Mouse (Mus musculus) CD4-positive, CD25-positive, alpha-beta regulatory T cell, adult 2 months (primary cell): Measurements from ENCODE around the gene Ap1g2.

ENCODE experiments used
- DNase-seq: peaks from one replicate; pipeline ENCODE4 v3.0.0-alpha.2; 2012; ENCODE audit warnings: low read depth, low spot score

Gene Ap1g2

GRCm38 (mm10) chr14:55089199-55089947, 17.0 kb downstream of the Ap1g2 start:
- peak; percentile 32 for DNase-seq

GRCm38 (mm10) chr14:55086009-55086514, 20.3 kb downstream of the Ap1g2 start:
- no peak for DNase-seq

GRCm38 (mm10) chr14:55085324-55086008, 20.9 kb downstream of the Ap1g2 start:
- DNase-seq, result no peak

GRCm38 (mm10) chr14:55083481-55083880, 22.9 kb downstream of the Ap1g2 start:
- DNase-seq, result no peak

- no peak for DNase-seq
Measured at GRCm38 (mm10) chr14:55081105-55081504, 25.3 kb downstream of the Ap1g2 start.

- DNase-seq, result peak; percentile 88
Measured at GRCm38 (mm10) chr14:55079214-55079970, 27.0 kb downstream of the Ap1g2 start.

- DNase-seq, result no peak
Measured at GRCm38 (mm10) chr14:55078366-55078989, 27.9 kb downstream of the Ap1g2 start.

- no peak for DNase-seq
Measured at GRCm38 (mm10) chr14:55077481-55078365, 28.7 kb downstream of the Ap1g2 start.

GRCm38 (mm10) chr14:55076956-55077355, 29.4 kb downstream of the Ap1g2 start:
- no peak for DNase-seq

- no peak for DNase-seq
Measured at GRCm38 (mm10) chr14:55076224-55076623, 30.2 kb downstream of the Ap1g2 start.

- DNase-seq, result no peak
Measured at GRCm38 (mm10) chr14:55074416-55074815, 32.0 kb downstream of the Ap1g2 start.

- DNase-seq, result no peak
Measured at GRCm38 (mm10) chr14:55071756-55072155, 34.6 kb downstream of the Ap1g2 start.

GRCm38 (mm10) chr14:55066042-55066441, 40.4 kb downstream of the Ap1g2 start:
- no peak for DNase-seq

GRCm38 (mm10) chr14:55065391-55065790, 41.0 kb downstream of the Ap1g2 start:
- no peak for DNase-seq

- no peak for DNase-seq
Measured at GRCm38 (mm10) chr14:55064481-55065370, 41.7 kb downstream of the Ap1g2 start.

GRCm38 (mm10) chr14:55063581-55064381, 42.6 kb downstream of the Ap1g2 start:
- no peak for DNase-seq

- no peak for DNase-seq
Measured at GRCm38 (mm10) chr14:55063117-55063516, 43.3 kb downstream of the Ap1g2 start.

- peak; percentile 55 for DNase-seq
Measured at GRCm38 (mm10) chr14:55062626-55063025, 43.8 kb downstream of the Ap1g2 start.

GRCm38 (mm10) chr14:55061845-55062244, 44.5 kb downstream of the Ap1g2 start:
- DNase-seq, result no peak
